In genomic region chr8:122812610-122813250, GRCm38 (mm10) we compare ENCODE assay signal across 9 mouse cellular contexts. TPM values are rescaled to one million over a fixed set of nuclear protein-coding genes. Genes with fewer than 3 reads are reported as not detected.
DNase-seq lines count a peak whose midpoint lies in the region; ATAC-seq lines count a peak whose summit lies in the region.
"Had no signal": no experiment of that assay in that cellular context is flagged by ENCODE, and none has a peak within 500 bp of the region (broad histone marks: within the 10 kb centered on the region; RNA-seq: fewer than 3 reads in every experiment).

No protein-coding gene starts in this region.

- no peak overlapping the region for H3K9ac ChIP-seq in limb, embryonic 11.5 days (ENCODE audit: low read length)
- H3K9ac ChIP-seq in forebrain, embryonic 15.5 days (replicated peaks) = no peak overlapping the region
- no peak overlapping the region for H3K9ac ChIP-seq in midbrain, embryonic 16.5 days (ENCODE audit: low read depth, low read length)

- H3K27me3 ChIP-seq in limb, embryonic 11.5 days (ENCODE audit: control insufficient read depth, insufficient read depth, low read length) = no peaks in the 10 kb centered on the region
- H3K27me3 ChIP-seq in limb, embryonic 10.5 days (ENCODE audit: low read depth, poor library complexity, severe bottlenecking) = 0 out of 2 replicates have a peak, but pooled peaks cover 8% of the 10 kb centered on the region
- H3K27me3 ChIP-seq in forebrain, embryonic 15.5 days = no peaks in the 10 kb centered on the region
- no peaks in the 10 kb centered on the region for H3K27me3 ChIP-seq in midbrain, embryonic 16.5 days (ENCODE audit: control insufficient read depth, insufficient read depth, low read depth, low read length)

- H3K36me3 ChIP-seq in limb, embryonic 11.5 days (ENCODE audit: control insufficient read depth, insufficient read depth, low read length) = peaks cover 2% of the 10 kb centered on the region; the same call in 1 of the 2 replicates
- peaks cover 45% of the 10 kb centered on the region for H3K36me3 ChIP-seq in limb, embryonic 10.5 days
- 0 out of 2 replicates have a peak, but pooled peaks cover 4% of the 10 kb centered on the region for H3K36me3 ChIP-seq in forebrain, embryonic 15.5 days
- no peaks in the 10 kb centered on the region; the same call in 1 of the 2 replicates for H3K36me3 ChIP-seq in midbrain, embryonic 16.5 days (ENCODE audit: control insufficient read depth, insufficient read depth, low read length)

- no peak overlapping the region for H3K4me3 ChIP-seq in limb, embryonic 11.5 days (ENCODE audit: low read depth, low read length)
- no peak overlapping the region for H3K4me3 ChIP-seq in limb, embryonic 10.5 days
- no peak overlapping the region for H3K4me3 ChIP-seq in forebrain, embryonic 15.5 days
- no peak overlapping the region for H3K4me3 ChIP-seq in midbrain, embryonic 16.5 days (ENCODE audit: low read depth, low read length)
- H3K4me3 ChIP-seq: megakaryocyte, embryonic 14.5 days had no signal

- peak; percentile 38 for DNase-seq in limb, embryonic 11.5 days (ENCODE audit: low spot score)
- DNase-seq in limb, embryonic 10.5 days (ENCODE audit: low spot score) = no peak
- peak; percentile 84 for DNase-seq in MN1 (ENCODE audit: low spot score)
- no peak for DNase-seq in left cerebral cortex, postnatal 10 days (ENCODE audit: extremely low spot score in 1 of 2, low spot score in 2 of 2)
- DNase-seq in left cerebral cortex, postnatal 14 days (ENCODE audit: low spot score in 2 of 2) = no peak
- DNase-seq in testis, postnatal 10 days (ENCODE audit: low spot score) = no peak

- no peak overlapping the region for H3K4me2 ChIP-seq in limb, embryonic 11.5 days (ENCODE audit: low read depth, severe bottlenecking)
- no peak overlapping the region for H3K4me2 ChIP-seq in forebrain, embryonic 15.5 days (replicated peaks)
- H3K4me2 ChIP-seq in midbrain, embryonic 16.5 days (ENCODE audit: low read length) = no peak overlapping the region

- no peaks in the 10 kb centered on the region for H3K4me1 ChIP-seq in limb, embryonic 11.5 days (ENCODE audit: control insufficient read depth, insufficient read depth, low read length)
- peaks cover 42% of the 10 kb centered on the region for H3K4me1 ChIP-seq in limb, embryonic 10.5 days
- H3K4me1 ChIP-seq in forebrain, embryonic 15.5 days = peaks cover 21% of the 10 kb centered on the region
- H3K4me1 ChIP-seq in midbrain, embryonic 16.5 days (ENCODE audit: control insufficient read depth, insufficient read depth, low read length) = peaks cover 25% of the 10 kb centered on the region

- intact Hi-C loops in left cerebral cortex, postnatal 10 days (cut with DNase I) = no loop called here
- intact Hi-C loops in left cerebral cortex, postnatal 14 days (cut with DNase I) = no loop called here

- no peak overlapping the region for H3K27ac ChIP-seq in limb, embryonic 11.5 days (replicated peaks; ENCODE audit: low read depth, low read length)
- no peak overlapping the region for H3K27ac ChIP-seq in limb, embryonic 10.5 days
- peak overlapping the region; percentile 35; the same call in 1 of the 2 replicates for H3K27ac ChIP-seq in forebrain, embryonic 15.5 days (replicated peaks)
- H3K27ac ChIP-seq in midbrain, embryonic 16.5 days (ENCODE audit: low read length) = peak overlapping the region; percentile 45; the same call in 1 of the 2 replicates

- H3K9me3 ChIP-seq in limb, embryonic 11.5 days (ENCODE audit: control insufficient read depth, low read length) = no peaks in the 10 kb centered on the region
- no peaks in the 10 kb centered on the region for H3K9me3 ChIP-seq in limb, embryonic 10.5 days (replicated peaks)
- H3K9me3 ChIP-seq in forebrain, embryonic 15.5 days = no peaks in the 10 kb centered on the region
- no peaks in the 10 kb centered on the region for H3K9me3 ChIP-seq in midbrain, embryonic 16.5 days (replicated peaks; ENCODE audit: control insufficient read depth, low read length, poor library complexity, severe bottlenecking)
- H3K9me3 ChIP-seq: megakaryocyte, embryonic 14.5 days had no signal

- ATAC-seq in limb, embryonic 11.5 days (ENCODE audit: insufficient number of reproducible peaks, low FRiP score, low TSS enrichment, low read depth) = no peak
- peak; percentile 58 for ATAC-seq in forebrain, embryonic 15.5 days (replicated peaks)
- peak; percentile 44; the same call in 1 of the 2 replicates for ATAC-seq in midbrain, embryonic 16.5 days

- WGBS in limb, embryonic 11.5 days = 76% methylated on average over 14 of the region's 14 CpGs
- 82% methylated on average over 14 of the region's 14 CpGs for WGBS in limb, embryonic 10.5 days
- 78% methylated on average over 14 of the region's 14 CpGs for WGBS in forebrain, embryonic 15.5 days
- WGBS in midbrain, embryonic 16.5 days = 70% methylated on average over 14 of the region's 14 CpGs

RNA-seq across cellular contexts. Expression of gene Cdh15, which starts 35.0 kb away (rescaled TPM):
- 6.8 and 7.6 TPM in 2 replicates for polyA plus RNA-seq in limb, embryonic 11.5 days (2014; fragmentation: Nextera tagmentation; extraction: Ambion mirVana)
- 1.8 and 6.3 TPM in 2 replicates for polyA plus RNA-seq in limb, embryonic 10.5 days (2016; fragmentation: Nextera tagmentation; extraction: Ambion mirVana)
- 1.2 TPM in 2 replicates for polyA plus RNA-seq in forebrain, embryonic 15.5 days (2015; fragmentation: Nextera tagmentation; extraction: Ambion mirVana)
- 2.2 and 2.9 TPM in 2 replicates for polyA plus RNA-seq in midbrain, embryonic 16.5 days (2015; fragmentation: Nextera tagmentation; extraction: Ambion mirVana)
- total RNA-seq in left cerebral cortex, postnatal 10 days (2021) = 1 to 10 TPM; 2.4 to 2.9 TPM
- 1 to 10 TPM; 1.1 TPM for total RNA-seq in left cerebral cortex, postnatal 14 days (2021)

RNA-seq across cellular contexts. Expression of gene Acsf3, which starts 37.4 kb away (rescaled TPM):
- polyA plus RNA-seq in limb, embryonic 11.5 days (2014; fragmentation: Nextera tagmentation; extraction: Ambion mirVana) = 16.1 and 17.9 TPM in 2 replicates
- 18.6 and 19.2 TPM in 2 replicates for polyA plus RNA-seq in limb, embryonic 10.5 days (2016; fragmentation: Nextera tagmentation; extraction: Ambion mirVana)
- 14.6 and 16.4 TPM in 2 replicates for polyA plus RNA-seq in forebrain, embryonic 15.5 days (2015; fragmentation: Nextera tagmentation; extraction: Ambion mirVana)
- 15.1 and 18.0 TPM in 2 replicates for polyA plus RNA-seq in midbrain, embryonic 16.5 days (2015; fragmentation: Nextera tagmentation; extraction: Ambion mirVana)
- 10 to 100 TPM; 17.8 to 18.1 TPM for total RNA-seq in left cerebral cortex, postnatal 10 days (2021)
- 10 to 100 TPM; 19.0 to 20.9 TPM for total RNA-seq in left cerebral cortex, postnatal 14 days (2021)

Comparison
In these comparisons a context has a peak if more than half of its experiments do, and no peak if none do; other contexts are left out.
1. DNase-seq: peak in limb, embryonic 11.5 days (single experiment) and MN1 (single experiment); none in limb, embryonic 10.5 days (single experiment), left cerebral cortex, postnatal 10 days (0 of 2), left cerebral cortex, postnatal 14 days (0 of 2) and testis, postnatal 10 days (single experiment).
2. H3K27ac ChIP-seq: peak in forebrain, embryonic 15.5 days (single experiment) and midbrain, embryonic 16.5 days (single experiment); none in limb, embryonic 11.5 days (single experiment) and limb, embryonic 10.5 days (single experiment).